Comparison of ENCODE assay signal across 9 mouse cellular contexts in genomic region chr6:139874418-139875176, GRCm38 (mm10).
DNase-seq lines count a peak whose midpoint lies in the region.
"Had no signal": no experiment of that assay in that cellular context is flagged by ENCODE, and none has a peak within 500 bp of the region (broad histone marks: within the 10 kb centered on the region; RNA-seq: fewer than 3 reads in every experiment).

No protein-coding gene starts in this region.

- intact Hi-C loops in gastrocnemius, postnatal 14 days (cut with DNase I; ENCODE audit: low total_unique reads): loop anchor here (10.0 kb wide), 1 partner anchor 570 kb away; no protein-coding TSS in a partner anchor
- intact Hi-C loops in left cerebral cortex, postnatal 25 days (cut with DNase I): loop anchor here (2.0 to 5.0 kb wide), 3 partner anchors 108 to 568 kb away; no protein-coding TSS in a partner anchor

- peak; percentile 8 to 19 for DNase-seq in urinary bladder, adult 18-20 months (ENCODE audit: low spot score in 2 of 2)
- DNase-seq in urinary bladder, postnatal 4 days (ENCODE audit: low spot score in 2 of 2): no peak
- peak; percentile 10 to 20 for DNase-seq in cerebellum, postnatal 36 days
- DNase-seq in gastrocnemius, postnatal 14 days: peak; percentile 40
- DNase-seq in kidney, adult 8-10 months: peak; percentile 21 to 56
- DNase-seq in left cerebral cortex, postnatal 25 days (ENCODE audit: low spot score in 2 of 2): peak; percentile 31 to 74
- DNase-seq in ovary, postnatal 14 days (ENCODE audit: low spot score): peak; percentile 31
- no peak for DNase-seq in spleen, postnatal 4 days (ENCODE audit: low spot score in 2 of 2)
- DNase-seq: liver, embryonic 13.5 days had no signal

Comparison
In these comparisons a context has a peak if more than half of its experiments do, and no peak if none do; other contexts are left out.
1. DNase-seq: peak in urinary bladder, adult 18-20 months (2 of 2), cerebellum, postnatal 36 days (2 of 2), gastrocnemius, postnatal 14 days (single experiment), kidney, adult 8-10 months (2 of 2), left cerebral cortex, postnatal 25 days (2 of 2) and ovary, postnatal 14 days (single experiment); none in urinary bladder, postnatal 4 days (0 of 2) and spleen, postnatal 4 days (0 of 2).